Mouse (Mus musculus) hindbrain, embryonic 10.5 days (tissue): ENCODE results near the gene Ada. TPM values are rescaled to one million over a fixed set of nuclear protein-coding genes. Genes with fewer than 3 reads are reported as not detected.

Source experiments
- DNase-seq: peaks from one replicate; pipeline ENCODE4 v3.0.0-alpha.2; 2017; ENCODE audit warnings: low spot score
- H3K27ac ChIP-seq: fragments of 300-500 bp; sonication (generic); 2 replicates; pipeline ENCODE4 v1.5.1; 2016; ENCODE audit warnings: mild to moderate bottlenecking, moderate library complexity
- H3K27me3 ChIP-seq: fragments of 300-500 bp; sonication (generic); 2 replicates; pipeline ENCODE4 v1.6.1; 2016; ENCODE audit warnings: mild to moderate bottlenecking; ENCODE audit not compliant: poor library complexity, insufficient read depth, severe bottlenecking
- H3K36me3 ChIP-seq: fragments of 300-500 bp; sonication (generic); 2 replicates; pipeline ENCODE4 v1.6.1; 2016; ENCODE audit warnings: mild to moderate bottlenecking, moderate library complexity
- H3K4me1 ChIP-seq: fragments of 300-500 bp; sonication (generic); replicated peaks from 2 replicates; pipeline ENCODE4 v1.6.1; 2016; ENCODE audit warnings: mild to moderate bottlenecking
- H3K4me3 ChIP-seq: fragments of 300-500 bp; sonication (generic); 2 replicates; pipeline ENCODE4 v1.5.1; 2016; ENCODE audit warnings: mild to moderate bottlenecking, moderate library complexity
- H3K9me3 ChIP-seq: fragments of 300-500 bp; sonication (generic); 2 replicates; pipeline ENCODE4 v1.6.1; 2016; ENCODE audit warnings: mild to moderate bottlenecking, moderate library complexity
- WGBS: fragments of 180-500 bp; shearing (Covaris S2); methylation state at CpG from one replicate; pipeline ENCODE4 v1.1.7; 2016; 5-methylcytosine and 5-hydroxymethylcytosine counted together
- polyA plus RNA-seq: library from polyadenylated mRNA; unstranded; fragments of >200 nt; fragmentation: Nextera tagmentation; extraction: Ambion mirVana; gene quantifications from 2 replicates; pipeline ENCODE4 v1.2.1, GENCODE M21; 2016

Gene Ada
- polyA plus RNA-seq, 1 experiment from 2014 or later: 7.2 TPM

- Histone ChIP-seq H3K4me1 (no peaks in the 10 kb centered on the region; the same call in 1 of the 2 replicates), H3K27ac (no peak overlapping the region), H3K4me3 (no peak overlapping the region), H3K9me3 (no peaks in the 10 kb centered on the region), H3K27me3 (no peaks in the 10 kb centered on the region), H3K36me3 (peaks cover 41% of the 10 kb centered on the region)
- DNase-seq: no peak
- 90% methylated on average over 5 of the region's 5 CpGs for WGBS
Measured at GRCm38 (mm10) chr2:163708321-163708720, 41.7 kb downstream of the Ada start.

DNA sequence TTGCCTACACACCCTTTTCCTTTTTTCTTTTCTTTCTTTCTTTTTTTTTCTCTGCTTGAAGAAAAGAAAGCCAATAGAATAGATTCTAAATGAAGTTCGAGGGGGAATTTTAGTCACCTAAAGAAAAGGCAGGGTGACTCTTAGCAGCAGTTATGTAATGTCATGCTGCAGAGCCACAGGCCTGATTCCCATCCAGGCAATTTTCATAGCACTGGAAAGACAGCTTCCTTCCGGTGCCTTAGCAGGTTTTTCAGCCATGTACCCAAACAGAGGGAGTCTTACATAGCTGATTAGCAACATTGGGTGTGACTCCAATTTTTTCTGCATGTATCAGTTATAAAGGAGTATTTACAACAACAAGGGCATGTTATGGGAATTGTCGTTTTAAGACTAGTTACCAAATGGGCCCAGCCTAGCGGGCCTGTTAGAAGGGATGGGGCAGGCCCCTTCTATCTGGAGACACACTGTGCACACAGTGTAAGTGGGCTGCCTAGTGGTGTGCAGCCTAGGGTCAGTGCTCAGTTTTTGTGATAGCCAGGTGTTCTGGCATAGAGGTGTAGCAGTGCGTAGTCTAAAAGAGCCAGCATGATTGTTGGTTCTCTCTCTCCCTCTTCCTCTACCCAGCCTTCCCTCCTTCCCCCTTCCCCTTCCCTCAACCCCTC, 46.3 kb downstream of the Ada start:
- WGBS: 92% methylated on average over 5 of the region's 5 CpGs
- Histone ChIP-seq H3K36me3 (peaks cover 25% of the 10 kb centered on the region), H3K27me3 (no peaks in the 10 kb centered on the region)

DNA sequence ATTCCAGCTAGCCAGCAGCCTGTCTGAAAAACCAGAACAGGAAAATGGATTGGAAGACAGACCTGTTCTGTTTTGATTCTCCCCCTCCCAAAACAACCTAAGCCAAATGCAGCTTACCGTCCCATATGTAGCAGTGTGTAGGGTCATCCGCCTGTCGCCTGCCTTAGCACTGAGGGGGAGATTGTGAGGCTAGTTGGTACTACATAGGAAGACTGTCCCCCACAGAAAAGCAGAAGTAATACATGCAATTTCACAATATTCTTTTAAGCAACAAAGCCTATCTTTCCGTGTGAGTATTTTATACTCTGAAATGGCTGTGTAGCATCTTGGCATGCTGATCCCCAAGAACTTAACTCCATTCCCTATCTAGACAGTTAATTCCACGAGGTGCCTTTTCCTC, 47.1 kb downstream of the Ada start:
- Histone ChIP-seq H3K36me3 (peaks cover 25% of the 10 kb centered on the region), H3K4me3 (no peak overlapping the region), H3K9me3 (no peaks in the 10 kb centered on the region), H3K4me1 (peaks cover 11% of the 10 kb centered on the region), H3K27me3 (no peaks in the 10 kb centered on the region), H3K27ac (no peak overlapping the region)
- no peak for DNase-seq
- WGBS: 83% methylated on average over 5 of the region's 5 CpGs

More for the DNA sequence above, 46.3 kb downstream of the Ada start:
- no peak overlapping the region for H3K4me3 ChIP-seq
- H3K9me3 ChIP-seq: no peaks in the 10 kb centered on the region
- no peak for DNase-seq
- no peak overlapping the region for H3K27ac ChIP-seq
- H3K4me1 ChIP-seq: peaks cover 6% of the 10 kb centered on the region

DNA sequence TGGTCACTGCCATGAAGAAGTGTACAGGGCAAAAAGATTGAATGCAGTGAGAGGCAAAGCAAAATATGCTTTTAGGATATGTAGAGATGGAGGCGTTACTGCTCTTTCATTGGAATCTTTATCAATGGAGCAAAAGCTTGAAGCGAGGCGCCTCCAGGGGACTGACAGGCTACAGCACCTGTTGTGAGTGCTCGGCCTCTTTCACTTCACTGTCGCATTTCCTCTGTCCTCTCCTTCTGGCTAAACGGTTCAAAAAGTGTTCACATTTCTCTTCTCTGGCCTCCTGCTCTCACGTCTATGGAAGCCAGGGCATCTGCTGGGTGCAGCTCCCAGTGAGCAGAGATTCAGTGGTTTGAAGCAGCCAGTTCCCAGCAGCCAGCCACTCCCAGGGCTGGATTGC, 47.6 kb downstream of the Ada start:
- no peak for DNase-seq
- Histone ChIP-seq H3K27ac (no peak overlapping the region), H3K4me1 (peaks cover 16% of the 10 kb centered on the region), H3K36me3 (peaks cover 25% of the 10 kb centered on the region), H3K27me3 (no peaks in the 10 kb centered on the region), H3K9me3 (no peaks in the 10 kb centered on the region), H3K4me3 (no peak overlapping the region)
- 79% methylated on average over 7 of the region's 7 CpGs for WGBS

DNA sequence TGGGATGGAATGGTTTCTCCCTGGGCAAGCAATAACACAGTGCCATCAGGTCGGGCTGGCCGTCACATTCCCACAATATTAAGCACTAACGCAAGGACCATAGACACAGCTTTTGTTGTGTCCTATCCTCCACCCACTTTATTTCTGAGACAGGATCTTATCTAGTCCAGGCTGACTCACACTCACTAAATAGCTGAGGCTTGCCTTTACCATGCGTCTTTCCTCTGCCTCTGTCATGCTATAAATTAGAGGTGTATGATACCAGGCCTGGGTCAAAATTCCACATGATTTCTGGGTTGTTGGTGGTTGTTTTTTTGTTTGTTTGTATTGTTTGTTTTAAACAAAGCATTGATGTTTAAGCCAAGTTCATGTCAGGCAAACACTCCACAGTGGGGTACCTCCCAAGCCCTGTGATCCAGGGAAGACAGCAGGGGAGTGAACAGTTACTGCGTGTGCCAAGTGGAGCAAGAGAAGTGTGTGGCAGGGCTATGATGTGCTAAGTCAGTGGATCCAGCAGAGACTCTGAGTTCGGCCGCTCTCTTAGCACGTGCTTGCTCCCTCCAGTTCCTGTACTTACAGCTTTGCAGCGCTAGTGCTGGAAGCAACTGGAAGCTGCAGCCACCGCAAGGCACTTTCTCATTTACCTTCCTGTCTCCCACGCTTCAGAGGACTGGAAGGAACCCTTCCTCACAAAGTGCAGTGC, 50.8 kb downstream of the Ada start:
- no peaks in the 10 kb centered on the region for H3K9me3 ChIP-seq
- 85% methylated on average over 11 of the region's 11 CpGs for WGBS
- peaks cover 33% of the 10 kb centered on the region for H3K4me1 ChIP-seq
- 0 out of 2 replicates have a peak overlapping the region, but pooled peaks have one; percentile 3 for H3K27ac ChIP-seq
- no peaks in the 10 kb centered on the region for H3K27me3 ChIP-seq
- peaks cover 6% of the 10 kb centered on the region for H3K36me3 ChIP-seq
- H3K4me3 ChIP-seq: no peak overlapping the region
- DNase-seq: no peak

DNA sequence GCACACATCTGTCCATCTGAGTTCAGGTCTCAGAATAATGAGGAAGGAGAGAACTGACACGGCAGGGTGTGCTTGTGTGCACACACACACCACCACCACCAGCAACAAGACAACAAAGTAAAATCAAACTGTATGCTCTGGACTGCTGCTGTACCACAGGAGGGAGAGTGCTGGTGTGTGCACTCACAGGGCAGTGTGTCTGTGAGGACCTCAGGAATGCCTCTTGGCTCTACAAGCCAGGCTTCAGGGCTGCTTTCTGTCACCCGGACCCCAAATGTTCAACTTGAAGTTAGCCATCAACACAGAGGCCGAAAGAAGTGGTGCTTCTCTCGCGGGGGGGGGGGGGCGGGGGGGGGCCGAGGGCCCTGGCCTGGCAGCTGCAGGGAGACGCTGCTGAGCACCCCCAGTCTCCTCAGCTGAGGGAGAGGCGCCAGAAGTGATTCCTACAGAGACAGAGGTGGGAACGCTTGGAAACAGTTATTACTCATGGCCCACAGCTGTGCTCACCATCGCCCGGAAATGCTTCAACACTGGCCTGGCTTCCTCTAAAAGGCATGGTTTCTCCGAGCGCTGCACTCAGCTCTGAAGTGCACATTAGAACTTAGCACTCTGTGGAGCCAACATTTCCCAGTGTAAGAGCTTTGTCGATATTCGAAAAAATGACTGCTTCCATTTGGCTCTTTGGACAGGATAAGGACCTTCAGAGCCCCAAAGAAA, 52.1 kb downstream of the Ada start:
- no peak overlapping the region for H3K4me3 ChIP-seq
- 64% methylated on average over 16 of the region's 16 CpGs for WGBS
- peaks cover 45% of the 10 kb centered on the region for H3K4me1 ChIP-seq
- H3K9me3 ChIP-seq: no peaks in the 10 kb centered on the region
- peak overlapping the region; percentile 66 for H3K27ac ChIP-seq
- no peak for DNase-seq
- no peaks in the 10 kb centered on the region for H3K27me3 ChIP-seq
- no peaks in the 10 kb centered on the region for H3K36me3 ChIP-seq

DNA sequence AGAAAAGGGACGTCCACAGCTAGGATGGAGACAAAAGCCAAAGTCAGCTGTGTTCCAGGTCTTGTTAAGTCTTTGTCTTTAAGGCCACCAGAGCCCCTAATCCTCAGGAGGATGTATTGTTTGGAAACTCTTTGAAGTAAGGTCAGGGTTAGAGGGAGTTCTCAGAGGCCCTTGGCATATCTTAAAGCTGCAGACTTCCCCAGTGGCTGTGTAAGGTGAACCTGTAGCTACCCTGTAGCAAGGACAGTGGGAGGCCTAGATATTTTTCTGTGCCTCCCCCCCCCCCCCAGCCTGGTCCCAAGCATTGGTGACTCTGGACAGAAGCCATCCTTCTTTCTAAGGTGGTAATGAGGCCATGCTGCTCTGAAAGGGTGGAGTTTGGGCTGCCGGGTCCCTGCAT, 53.3 kb downstream of the Ada start:
- H3K4me1 ChIP-seq: peaks cover 44% of the 10 kb centered on the region
- no peak for DNase-seq
- H3K27ac ChIP-seq: peak overlapping the region; percentile 35; the same call in 1 of the 2 replicates
- 35% methylated on average over 2 of the region's 2 CpGs for WGBS
- no peaks in the 10 kb centered on the region for H3K36me3 ChIP-seq
- no peaks in the 10 kb centered on the region for H3K27me3 ChIP-seq
- no peak overlapping the region for H3K4me3 ChIP-seq
- H3K9me3 ChIP-seq: no peaks in the 10 kb centered on the region

- DNase-seq: no peak
- 72% methylated on average over 9 of the region's 9 CpGs for WGBS
- Histone ChIP-seq H3K4me3 (no peak overlapping the region), H3K36me3 (no peaks in the 10 kb centered on the region), H3K9me3 (no peaks in the 10 kb centered on the region), H3K27me3 (no peaks in the 10 kb centered on the region), H3K4me1 (peaks cover 65% of the 10 kb centered on the region), H3K27ac (peak overlapping the region; percentile 69)
Measured at GRCm38 (mm10) chr2:163693716-163694314, 56.2 kb downstream of the Ada start.

- WGBS: 83% methylated on average over 3 of the region's 3 CpGs
- Histone ChIP-seq H3K36me3 (no peaks in the 10 kb centered on the region), H3K9me3 (no peaks in the 10 kb centered on the region), H3K4me3 (no peak overlapping the region), H3K4me1 (peaks cover 61% of the 10 kb centered on the region), H3K27me3 (no peaks in the 10 kb centered on the region), H3K27ac (peak overlapping the region; percentile 69)
- no peak for DNase-seq
Measured at GRCm38 (mm10) chr2:163692873-163693612, 57.0 kb downstream of the Ada start.

DNA sequence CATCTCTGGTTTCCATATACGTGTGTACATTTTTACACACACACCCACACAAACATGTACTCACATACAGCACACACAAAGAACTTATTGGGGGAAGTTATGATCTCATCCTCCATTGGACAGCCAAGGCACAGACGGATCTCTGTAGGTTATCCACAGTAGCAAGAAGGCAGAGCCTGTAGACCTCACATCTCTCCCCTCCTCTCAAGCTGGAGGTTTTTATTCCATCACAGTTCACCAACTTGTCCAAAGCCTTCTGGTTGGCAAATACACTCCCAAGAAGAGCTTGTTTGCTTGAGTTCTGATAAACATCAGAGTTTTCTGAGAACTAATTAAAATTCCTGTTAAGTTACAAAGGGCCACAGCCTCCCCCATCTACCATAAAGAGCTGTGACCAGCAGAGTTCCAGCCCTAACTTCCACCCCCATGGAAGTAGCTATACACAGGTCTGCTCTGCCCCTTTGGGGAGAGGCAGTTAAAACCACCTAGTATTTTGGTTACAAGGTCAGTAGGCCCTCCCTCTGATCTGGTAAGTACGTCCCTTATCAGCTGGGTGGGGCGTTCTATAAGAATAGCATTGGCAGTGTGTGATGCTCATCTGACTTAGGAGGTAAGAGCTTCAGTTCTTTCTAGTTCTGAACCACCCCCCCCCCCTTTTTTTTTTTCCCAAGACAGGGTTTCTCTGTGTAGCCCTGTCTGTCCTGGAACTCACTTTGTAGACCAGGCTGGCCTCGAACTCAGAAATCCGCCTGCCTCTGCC, 58.0 kb downstream of the Ada start:
- no peaks in the 10 kb centered on the region for H3K36me3 ChIP-seq
- no peaks in the 10 kb centered on the region for H3K9me3 ChIP-seq
- no peak for DNase-seq
- H3K4me1 ChIP-seq: peaks cover 53% of the 10 kb centered on the region
- WGBS: 93% methylated on average over 6 of the region's 6 CpGs
- H3K27ac ChIP-seq: no peak overlapping the region
- no peak overlapping the region for H3K4me3 ChIP-seq
- H3K27me3 ChIP-seq: no peaks in the 10 kb centered on the region

DNA sequence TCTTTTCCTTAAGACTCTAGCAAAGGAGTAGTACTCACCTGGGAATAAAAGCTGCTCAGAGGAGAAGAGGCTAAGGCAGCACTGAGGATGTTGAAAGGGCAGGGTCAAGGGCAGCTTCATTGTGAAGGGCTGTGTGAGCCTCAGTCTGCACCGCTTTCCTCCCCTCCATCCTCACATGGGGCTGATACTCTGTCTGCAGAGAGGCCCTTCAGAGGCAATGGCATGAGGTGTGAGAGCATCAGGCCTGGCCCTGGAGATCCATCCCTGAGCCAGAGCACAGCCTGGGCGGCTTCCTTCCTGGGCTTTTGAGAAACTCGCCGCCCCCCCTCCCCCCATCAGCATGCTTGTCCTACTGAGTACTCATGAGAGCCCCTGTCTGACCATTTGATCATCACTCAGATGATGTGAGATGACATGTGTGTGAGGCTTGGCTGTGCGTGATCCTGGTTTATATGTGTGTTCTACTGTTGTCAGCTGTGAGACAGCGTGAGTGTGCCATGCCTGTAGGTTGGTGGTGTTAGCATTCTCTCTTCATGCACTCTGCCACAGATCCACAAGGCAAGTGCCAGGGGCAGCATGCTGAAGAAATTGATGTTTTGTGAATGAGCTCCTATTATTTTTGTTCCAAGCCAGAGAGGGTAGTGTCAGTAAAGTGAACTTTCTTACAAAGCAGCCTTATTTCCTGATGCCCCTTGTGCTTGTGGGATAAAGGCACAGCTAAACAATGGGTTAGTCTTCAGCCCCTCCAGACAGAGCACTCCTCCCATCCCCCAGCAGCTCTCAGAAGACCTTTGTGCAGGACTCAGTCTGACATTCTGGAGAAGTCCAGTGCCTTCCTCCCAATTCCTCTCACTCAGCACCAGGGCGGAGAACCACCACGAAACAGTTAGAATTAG, 59.4 kb downstream of the Ada start:
- H3K36me3 ChIP-seq: no peaks in the 10 kb centered on the region
- peaks cover 47% of the 10 kb centered on the region for H3K4me1 ChIP-seq
- H3K27ac ChIP-seq: peak overlapping the region; percentile 84
- no peaks in the 10 kb centered on the region for H3K9me3 ChIP-seq
- DNase-seq: peak; percentile 27
- no peaks in the 10 kb centered on the region for H3K27me3 ChIP-seq
- 67% methylated on average over 8 of the region's 8 CpGs for WGBS
- no peak overlapping the region for H3K4me3 ChIP-seq
